30 mouse cellular contexts compared by ENCODE assay signal in the genomic region with DNA sequence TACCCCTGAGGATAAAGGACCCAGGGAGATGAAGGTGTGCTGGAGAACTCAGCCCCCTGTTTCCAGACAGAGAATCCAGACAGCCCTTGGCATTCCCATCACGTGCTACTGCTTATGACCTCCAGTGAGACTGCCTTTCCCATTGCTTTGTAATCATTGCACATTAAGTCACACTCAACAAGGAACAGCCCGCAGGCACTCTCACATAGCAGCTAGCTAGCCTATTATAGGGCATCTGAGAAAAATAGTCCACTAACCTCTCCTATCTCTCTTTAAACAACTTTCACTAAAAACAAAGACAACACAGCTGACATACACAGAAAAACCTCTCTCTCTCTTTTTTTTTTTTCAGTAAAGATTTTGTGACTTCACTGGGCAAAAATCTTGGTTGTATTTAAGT. TPM values are rescaled to one million over a fixed set of nuclear protein-coding genes. Genes with fewer than 3 reads are reported as not detected.
A peak's percentile ranks its signal among the peaks of the same experiment; 100 is the strongest.
DNase-seq lines count a peak whose midpoint lies in the region; ATAC-seq lines count a peak whose summit lies in the region.
"Had no signal": no experiment of that assay in that cellular context is flagged by ENCODE, and none has a peak within 500 bp of the region (broad histone marks: within the 10 kb centered on the region; RNA-seq: fewer than 3 reads in every experiment).

No protein-coding gene starts in this region.

- WGBS in hindbrain, embryonic 13.5 days, result 58% methylated on average over 2 of the region's 2 CpGs
- WGBS in hindbrain, embryonic 16.5 days, result 52% methylated on average over 2 of the region's 2 CpGs
- 86% methylated on average over 2 of the region's 2 CpGs for WGBS in neural tube, embryonic 11.5 days

- H3K9me3 ChIP-seq in hindbrain, embryonic 13.5 days, result no peaks in the 10 kb centered on the region
- H3K9me3 ChIP-seq in hindbrain, embryonic 16.5 days (ENCODE audit: control insufficient read depth, low read length), result no peaks in the 10 kb centered on the region
- H3K9me3 ChIP-seq in neural tube, embryonic 11.5 days (ENCODE audit: control insufficient read depth, low read length), result no peaks in the 10 kb centered on the region
- H3K9me3 ChIP-seq: embryonic facial prominence, embryonic 12.5 days; liver, embryonic 12.5 days; midbrain, embryonic 15.5 days had no signal

- H3K27ac ChIP-seq in hindbrain, embryonic 13.5 days, result peak overlapping the region; percentile 60; the same call in 1 of the 2 replicates
- no peak overlapping the region for H3K27ac ChIP-seq in hindbrain, embryonic 16.5 days (ENCODE audit: low read depth, low read length)
- no peak overlapping the region for H3K27ac ChIP-seq in neural tube, embryonic 11.5 days (ENCODE audit: low read depth, low read length)
- H3K27ac ChIP-seq: embryonic facial prominence, embryonic 12.5 days; liver, embryonic 12.5 days; midbrain, embryonic 15.5 days; stomach, postnatal 0 days had no signal

- no peaks in the 10 kb centered on the region for H3K27me3 ChIP-seq in hindbrain, embryonic 13.5 days
- no peaks in the 10 kb centered on the region for H3K27me3 ChIP-seq in hindbrain, embryonic 16.5 days (replicated peaks; ENCODE audit: control insufficient read depth, insufficient read depth, low read length)
- H3K27me3 ChIP-seq in neural tube, embryonic 11.5 days (ENCODE audit: control insufficient read depth, insufficient read depth, low read length), result no peaks in the 10 kb centered on the region
- H3K27me3 ChIP-seq: embryonic facial prominence, embryonic 12.5 days; liver, embryonic 12.5 days; midbrain, embryonic 15.5 days; Patski had no signal

- H3K4me2 ChIP-seq in hindbrain, embryonic 13.5 days, result no peak overlapping the region
- H3K4me2 ChIP-seq in hindbrain, embryonic 16.5 days (ENCODE audit: low read length), result no peak overlapping the region
- no peak overlapping the region for H3K4me2 ChIP-seq in neural tube, embryonic 11.5 days (ENCODE audit: low read depth)
- H3K4me2 ChIP-seq: embryonic facial prominence, embryonic 12.5 days; liver, embryonic 12.5 days; midbrain, embryonic 15.5 days had no signal

- H3K4me3 ChIP-seq in hindbrain, embryonic 13.5 days, result no peak overlapping the region
- H3K4me3 ChIP-seq in hindbrain, embryonic 16.5 days (ENCODE audit: low read length), result no peak overlapping the region
- H3K4me3 ChIP-seq in neural tube, embryonic 11.5 days (ENCODE audit: low read depth, low read length), result no peak overlapping the region
- H3K4me3 ChIP-seq: embryonic facial prominence, embryonic 12.5 days; liver, embryonic 12.5 days; midbrain, embryonic 15.5 days; myocyte had no signal

- H3K9ac ChIP-seq in hindbrain, embryonic 13.5 days, result no peak overlapping the region
- H3K9ac ChIP-seq in hindbrain, embryonic 16.5 days (ENCODE audit: low read depth, low read length), result no peak overlapping the region
- no peak overlapping the region for H3K9ac ChIP-seq in neural tube, embryonic 11.5 days (ENCODE audit: low read length)
- H3K9ac ChIP-seq: embryonic facial prominence, embryonic 12.5 days; liver, embryonic 12.5 days; liver, postnatal 0 days; midbrain, embryonic 15.5 days had no signal

- peaks cover 6% of the 10 kb centered on the region; the same call in 1 of the 2 replicates for H3K4me1 ChIP-seq in hindbrain, embryonic 13.5 days (replicated peaks)
- no peaks in the 10 kb centered on the region for H3K4me1 ChIP-seq in hindbrain, embryonic 16.5 days (ENCODE audit: control insufficient read depth, insufficient read depth, low read depth, low read length)
- H3K4me1 ChIP-seq in neural tube, embryonic 11.5 days (ENCODE audit: control insufficient read depth, insufficient read depth, low read length), result no peaks in the 10 kb centered on the region
- H3K4me1 ChIP-seq: embryonic facial prominence, embryonic 12.5 days; liver, embryonic 12.5 days; midbrain, embryonic 15.5 days had no signal

- peak; percentile 59; the same call in 1 of the 2 replicates for ATAC-seq in hindbrain, embryonic 13.5 days (ENCODE audit: low FRiP score)
- no peak for ATAC-seq in hindbrain, embryonic 16.5 days
- 0 out of 2 replicates have a peak, but pooled peaks have one; percentile 45 for ATAC-seq in neural tube, embryonic 11.5 days (ENCODE audit: insufficient read depth, low FRiP score, low TSS enrichment)
- ATAC-seq: forebrain, embryonic 14.5 days; intestine, postnatal 0 days; liver, embryonic 12.5 days; liver, postnatal 0 days; midbrain, embryonic 15.5 days; Patski had no signal

- DNase-seq in kidney, postnatal 25 days, result peak; percentile 11 to 50
- DNase-seq in kidney, postnatal 4 days, result no peak
- DNase-seq in neural tube, embryonic 11.5 days (ENCODE audit: low spot score), result peak; percentile 12
- DNase-seq in neural tube, embryonic 10.5 days (ENCODE audit: extremely low spot score, low spot score), result no peak
- no peak for DNase-seq in testis, postnatal 14 days (ENCODE audit: low spot score)
- DNase-seq: adrenal gland, postnatal 10 days; cerebellum, adult 11 months; cerebellum, adult 9-10 months; cerebellum, postnatal 36 days; embryo, embryonic 11 days; gastrocnemius, postnatal 14 days; heart, postnatal 36 days; layer of hippocampus, postnatal 36 days; left cerebral cortex, postnatal 4 days; liver, postnatal 0 days; lung, postnatal 36 days; right cerebral cortex, adult 18-20 months; spleen, adult 18-20 months; thymus, adult 2 months; thymus, postnatal 36 days had no signal

- H3K36me3 ChIP-seq in hindbrain, embryonic 13.5 days, result no peaks in the 10 kb centered on the region
- no peaks in the 10 kb centered on the region for H3K36me3 ChIP-seq in hindbrain, embryonic 16.5 days (ENCODE audit: control insufficient read depth, insufficient read depth, low read length)
- H3K36me3 ChIP-seq in neural tube, embryonic 11.5 days (ENCODE audit: control insufficient read depth, insufficient read depth, low read length), result no peaks in the 10 kb centered on the region
- H3K36me3 ChIP-seq: embryonic facial prominence, embryonic 12.5 days; liver, embryonic 12.5 days; midbrain, embryonic 15.5 days had no signal

RNA-seq across cellular contexts. Expression of gene Pde4d, which starts 20.1 kb away (rescaled TPM):
- 18.6 and 19.0 TPM in 2 replicates for polyA plus RNA-seq in hindbrain, embryonic 13.5 days (2015; fragmentation: Nextera tagmentation; extraction: Ambion mirVana)
- polyA plus RNA-seq in hindbrain, embryonic 16.5 days (2015; fragmentation: Nextera tagmentation; extraction: Ambion mirVana), result 18.5 and 18.9 TPM in 2 replicates
- 11.1 and 12.0 TPM in 2 replicates for polyA plus RNA-seq in neural tube, embryonic 11.5 days (2014; fragmentation: Nextera tagmentation; extraction: Ambion mirVana)

Comparison
In these comparisons a context has a peak if more than half of its experiments do, and no peak if none do; other contexts are left out.
1. DNase-seq: peak in kidney, postnatal 25 days (2 of 2) and neural tube, embryonic 11.5 days (single experiment); none in kidney, postnatal 4 days (0 of 2), neural tube, embryonic 10.5 days (single experiment) and testis, postnatal 14 days (single experiment).